Mouse (Mus musculus) splenic B cell, adult 2 months (primary cell): ENCODE data around the gene BC029722.

Experiments used
- DNase-seq: peaks from one replicate; pipeline ENCODE4 v3.0.0-alpha.2; 2011; ENCODE audit warnings: low read depth, low spot score
- H3K27me3 ChIP-seq: 2 replicates; pipeline ENCODE4 v1.6.1; 2012; ENCODE audit warnings: mild to moderate bottlenecking, low read length, moderate library complexity, mixed read lengths; ENCODE audit not compliant: control insufficient read depth, poor library complexity, insufficient read depth, severe bottlenecking
- H3K36me3 ChIP-seq: 2 replicates; pipeline ENCODE4 v1.6.1; 2012; ENCODE audit warnings: mild to moderate bottlenecking, low read length, moderate library complexity, mixed read lengths; ENCODE audit not compliant: control insufficient read depth, poor library complexity, insufficient read depth, severe bottlenecking

Gene BC029722

DNA sequence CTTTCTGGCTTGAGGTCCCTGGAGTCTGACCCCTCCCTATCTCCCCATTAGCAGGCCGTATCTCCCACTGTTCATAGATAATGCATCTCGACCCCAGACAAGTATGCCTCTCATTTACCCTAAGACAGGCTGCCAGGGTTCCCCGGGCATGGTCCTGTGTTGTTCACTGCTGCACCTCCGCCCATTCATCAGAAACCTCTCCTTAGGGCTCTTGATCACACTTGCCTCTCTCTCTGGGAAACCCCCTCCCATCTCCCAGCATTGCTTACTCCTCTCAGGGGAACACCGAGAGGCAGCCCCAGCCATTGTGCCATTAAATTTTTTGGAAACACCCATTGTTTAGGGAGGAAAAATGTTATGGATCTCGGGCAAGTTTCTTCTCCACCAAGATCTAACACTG is 41.2 kb downstream of the BC029722 start:
- DNase-seq = no peak
- no peaks in the 10 kb centered on the region for H3K27me3 ChIP-seq
- H3K36me3 ChIP-seq = no peaks in the 10 kb centered on the region

DNA sequence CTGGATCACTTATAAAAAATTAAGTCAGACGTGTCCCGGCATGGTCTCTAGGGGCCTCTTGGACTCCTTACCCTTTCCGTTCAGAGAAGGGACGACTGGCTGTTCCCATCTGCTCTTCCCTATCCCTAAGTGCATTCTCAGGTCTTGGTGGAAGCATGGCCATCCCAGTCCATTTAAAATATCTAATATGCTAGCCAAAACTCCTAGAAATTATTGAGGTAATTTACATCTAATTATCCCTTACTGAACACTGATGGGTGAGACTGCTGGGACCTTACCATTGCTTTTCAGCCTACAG is 41.6 kb downstream of the BC029722 start:
- DNase-seq = no peak
- Histone ChIP-seq H3K27me3 (no peaks in the 10 kb centered on the region), H3K36me3 (no peaks in the 10 kb centered on the region)

GRCm38 (mm10) chr2:155776824-155777687 is 42.2 kb downstream of the BC029722 start:
- Histone ChIP-seq H3K36me3 (no peaks in the 10 kb centered on the region), H3K27me3 (no peaks in the 10 kb centered on the region)
- no peak for DNase-seq

DNA sequence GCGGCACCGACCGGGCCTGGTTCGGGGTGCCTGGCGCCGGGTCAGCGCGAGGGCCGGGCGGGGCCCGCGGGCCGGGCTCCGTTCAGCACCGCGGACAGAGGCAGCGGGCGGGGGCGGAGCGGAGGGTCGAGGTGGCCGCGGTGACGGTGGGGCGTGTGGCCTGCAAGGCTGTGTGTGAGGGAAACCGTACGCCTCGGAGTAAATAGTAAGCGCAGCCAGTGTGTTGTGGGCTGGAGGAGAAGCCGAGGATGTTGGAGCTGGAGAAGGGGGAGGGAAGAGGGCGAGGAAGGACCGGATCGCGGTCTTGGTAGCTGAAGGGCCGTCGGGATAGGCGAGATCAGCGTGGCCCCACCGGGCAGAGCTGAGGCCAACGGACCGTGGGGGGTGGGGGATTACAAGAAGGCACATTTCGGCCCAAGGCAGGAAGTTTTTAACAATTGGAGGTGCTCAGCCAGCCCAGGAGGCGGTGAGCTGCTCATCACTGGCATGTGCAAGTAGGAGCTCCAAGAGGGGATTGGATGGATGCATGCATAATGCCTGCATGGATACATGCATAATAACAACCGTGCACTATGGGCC is 43.5 kb downstream of the BC029722 start:
- H3K27me3 ChIP-seq = no peaks in the 10 kb centered on the region
- H3K36me3 ChIP-seq = no peaks in the 10 kb centered on the region
- DNase-seq = peak; percentile 41

DNA sequence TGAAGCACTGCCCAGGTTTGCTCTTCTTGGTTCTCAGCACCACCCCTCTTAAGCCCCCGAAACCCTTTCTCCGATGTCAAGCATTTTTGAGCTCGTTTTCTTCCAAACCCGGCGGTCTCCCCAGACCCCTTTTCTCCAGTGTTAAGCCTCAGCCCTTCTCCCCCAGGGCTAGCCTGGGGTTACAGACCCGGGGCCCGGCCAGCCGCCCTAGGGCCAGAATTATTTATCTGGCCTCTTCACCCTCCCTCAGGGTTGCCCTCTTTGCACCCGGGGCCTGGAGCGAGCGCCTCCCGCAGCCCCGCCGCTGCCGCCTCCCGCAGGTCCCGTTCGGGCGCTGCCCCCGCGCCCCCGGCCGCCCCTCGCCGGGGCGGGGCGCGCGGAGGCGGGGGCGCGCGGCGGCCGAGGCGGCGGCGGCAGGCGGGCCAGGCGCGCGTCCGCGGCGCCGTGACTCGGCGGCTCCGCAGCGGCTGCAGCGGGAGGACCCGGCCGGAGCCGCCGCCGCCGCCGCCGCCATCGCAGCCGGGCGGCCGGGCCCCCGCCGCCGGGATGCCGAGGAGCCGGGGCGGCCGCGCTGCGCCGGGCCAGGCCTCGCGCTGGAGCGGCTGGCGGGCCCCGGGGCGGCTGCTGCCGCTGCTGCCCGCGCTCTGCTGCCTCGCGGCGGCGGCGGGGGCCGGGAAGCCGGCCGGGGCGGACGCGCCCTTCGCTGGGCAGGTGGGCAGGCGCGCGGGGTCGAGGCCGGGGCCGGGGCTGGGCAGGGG is 44.1 kb downstream of the BC029722 start, which contains the start of gene Mmp24:
Gene Mmp24 (plus strand): TSS at position 416 of the 758 bp plus-strand sequence.
- DNase-seq = no peak
- no peaks in the 10 kb centered on the region for H3K36me3 ChIP-seq
- H3K27me3 ChIP-seq = no peaks in the 10 kb centered on the region

GRCm38 (mm10) chr2:155774261-155774926 is 44.8 kb downstream of the BC029722 start:
- DNase-seq = no peak
- no peaks in the 10 kb centered on the region for H3K36me3 ChIP-seq
- no peaks in the 10 kb centered on the region for H3K27me3 ChIP-seq

- Histone ChIP-seq H3K36me3 (no peaks in the 10 kb centered on the region), H3K27me3 (no peaks in the 10 kb centered on the region)
- DNase-seq = no peak
Measured at GRCm38 (mm10) chr2:155773664-155774063, 45.6 kb downstream of the BC029722 start.
